Mouse (Mus musculus): ENCODE measurements around the gene Vps51. TPM values are rescaled to one million over a fixed set of nuclear protein-coding genes. Genes with fewer than 3 reads are reported as not detected.

Gene Vps51
- 45.1 and 50.2 TPM in 2 replicates for polyA plus RNA-seq (2016; fragmentation: Nextera tagmentation; extraction: Ambion mirVana)

DNA sequence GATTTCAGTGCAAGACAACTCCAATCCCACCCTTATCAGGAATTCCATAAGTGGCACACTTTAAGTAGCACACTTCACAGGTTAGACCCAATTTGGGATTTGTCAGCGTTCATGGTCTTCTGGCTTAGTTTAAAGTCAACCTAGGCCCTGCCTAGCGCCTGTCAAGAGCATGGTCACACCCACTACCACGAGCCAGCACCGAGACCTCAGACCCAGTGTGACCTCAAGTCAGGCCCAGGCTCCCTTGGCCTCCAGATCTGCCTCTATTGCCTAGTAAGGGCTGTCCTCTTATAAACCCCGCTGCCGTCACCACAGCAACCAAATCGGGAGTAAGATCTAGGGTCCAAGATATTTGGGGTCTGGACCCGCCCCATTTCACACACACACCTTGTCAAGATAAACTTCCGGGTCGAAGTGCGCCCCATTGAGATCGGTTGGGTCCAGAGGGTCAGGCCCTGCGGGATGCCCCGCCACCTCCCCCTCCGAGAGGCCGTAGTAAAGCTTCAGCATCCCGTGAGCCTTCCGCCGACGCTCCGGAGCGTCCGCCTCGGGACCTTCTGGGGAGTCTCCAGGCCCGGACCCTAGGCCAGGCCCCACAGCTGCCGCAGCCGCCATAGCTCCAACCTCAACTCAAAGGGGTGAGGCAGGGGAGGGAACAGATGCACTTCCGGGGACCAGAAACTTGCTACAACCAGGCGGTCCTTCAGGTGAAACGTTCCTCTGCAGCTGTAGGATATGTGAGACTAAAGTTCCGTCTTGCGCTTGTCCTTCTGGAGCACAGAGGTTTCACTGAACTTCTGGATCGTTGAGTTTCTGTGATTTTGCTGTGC lies at the start of gene Vps51:
Vps51 (minus strand) TSS at position 668 of the 830 bp plus-strand sequence.
- peak within 1 kb of the TSS; percentile 67 for H3K27ac ChIP-seq (ENCODE audit: poor library complexity, severe bottlenecking)
- peak within 1 kb of the TSS; percentile 79 for H3K4me3 ChIP-seq
- peaks cover 54% of the 10 kb centered on the region for H3K36me3 ChIP-seq
- no peaks in the 10 kb centered on the region for H3K27me3 ChIP-seq (replicated peaks)
- ATAC-seq (ENCODE audit: insufficient number of reproducible peaks, low FRiP score): peak; percentile 79
- peak within 1 kb of the TSS; percentile 85 for H3K4me2 ChIP-seq
- H3K9me3 ChIP-seq (replicated peaks): no peaks in the 10 kb centered on the region
- H3K4me1 ChIP-seq (replicated peaks): peaks cover 8% of the 10 kb centered on the region
- peak within 1 kb of the TSS; percentile 79 for H3K9ac ChIP-seq
- WGBS: 1% methylated on average over 33 of the region's 33 CpGs

DNA sequence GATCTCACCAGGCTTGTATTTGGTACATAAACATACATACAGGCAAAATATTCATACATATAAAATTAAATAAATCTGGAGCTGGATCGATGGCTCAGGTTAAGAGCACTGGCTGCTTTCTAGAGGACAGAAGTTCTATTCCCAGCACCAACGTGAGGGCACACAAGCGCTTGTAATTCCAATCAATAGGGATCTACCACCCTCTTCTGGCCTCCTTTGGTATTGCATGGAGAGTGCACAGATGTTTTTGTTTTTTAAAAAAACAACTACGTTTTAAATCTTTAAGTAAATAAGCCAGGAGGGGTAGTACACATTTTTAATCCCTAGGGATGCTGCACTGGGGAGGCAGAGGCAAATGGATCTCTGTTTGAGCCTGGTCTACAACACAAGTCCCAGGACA lies 49.3 kb upstream of the Vps51 start:
- WGBS: 21% methylated on average over 4 of the region's 4 CpGs
- no peak overlapping the region for H3K4me2 ChIP-seq
- no peak for ATAC-seq (ENCODE audit: insufficient number of reproducible peaks, low FRiP score)

GRCm38 (mm10) chr19:6124898-6125297 lies 47.9 kb upstream of the Vps51 start:
- ATAC-seq (ENCODE audit: insufficient number of reproducible peaks, low FRiP score): no peak
- Histone ChIP-seq H3K27me3 (replicated peaks) (no peaks in the 10 kb centered on the region), H3K9me3 (replicated peaks) (no peaks in the 10 kb centered on the region), H3K27ac (ENCODE audit: poor library complexity, severe bottlenecking) (no peak overlapping the region), H3K4me2 (no peak overlapping the region), H3K9ac (no peak overlapping the region), H3K36me3 (peaks cover 16% of the 10 kb centered on the region; the same call in 1 of the 2 replicates), H3K4me1 (replicated peaks) (peaks cover 5% of the 10 kb centered on the region), H3K4me3 (no peak overlapping the region)
- WGBS: 67% methylated on average over 2 of the region's 2 CpGs

More for the DNA sequence above, 49.3 kb upstream of the Vps51 start:
- Histone ChIP-seq H3K36me3 (peaks cover 7% of the 10 kb centered on the region; the same call in 1 of the 2 replicates), H3K4me3 (no peak overlapping the region), H3K4me1 (replicated peaks) (peaks cover 5% of the 10 kb centered on the region), H3K9me3 (replicated peaks) (no peaks in the 10 kb centered on the region), H3K9ac (no peak overlapping the region), H3K27me3 (replicated peaks) (no peaks in the 10 kb centered on the region), H3K27ac (ENCODE audit: poor library complexity, severe bottlenecking) (no peak overlapping the region)

DNA sequence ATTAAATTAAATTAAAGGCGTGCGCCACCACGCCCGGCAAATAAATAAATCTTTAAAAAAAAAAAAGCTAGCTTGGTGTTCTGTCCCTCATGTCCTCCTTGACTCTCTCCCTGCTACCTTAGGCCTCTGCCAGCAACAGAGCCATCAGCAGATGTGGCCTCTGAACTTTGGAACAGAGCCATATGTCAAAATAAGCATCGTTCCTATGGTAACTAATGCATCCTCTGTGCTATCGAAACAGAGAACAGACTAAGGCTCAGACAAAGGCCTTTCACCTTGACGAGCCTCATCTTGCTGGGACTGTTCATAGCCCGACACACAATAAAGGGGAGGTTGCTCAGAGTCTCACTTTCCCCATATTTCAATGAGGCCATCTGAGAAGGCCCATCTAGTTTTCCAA lies 46.3 kb upstream of the Vps51 start:
- 83% methylated on average over 8 of the region's 8 CpGs for WGBS
- no peaks in the 10 kb centered on the region for H3K9me3 ChIP-seq (replicated peaks)
- H3K27ac ChIP-seq (ENCODE audit: poor library complexity, severe bottlenecking): no peak overlapping the region
- H3K9ac ChIP-seq: no peak overlapping the region
- H3K4me2 ChIP-seq: no peak overlapping the region
- H3K27me3 ChIP-seq (replicated peaks): no peaks in the 10 kb centered on the region
- no peak overlapping the region for H3K4me3 ChIP-seq
- ATAC-seq (ENCODE audit: insufficient number of reproducible peaks, low FRiP score): no peak
- peaks cover 16% of the 10 kb centered on the region; the same call in 1 of the 2 replicates for H3K36me3 ChIP-seq
- H3K4me1 ChIP-seq (replicated peaks): peaks cover 11% of the 10 kb centered on the region

- H3K27me3 ChIP-seq (replicated peaks): no peaks in the 10 kb centered on the region
- H3K4me1 ChIP-seq (replicated peaks): peaks cover 16% of the 10 kb centered on the region
- peak overlapping the region; percentile 37; the same call in 1 of the 2 replicates for H3K9ac ChIP-seq
- WGBS: 22% methylated on average over 16 of the region's 19 CpGs
- peak overlapping the region; percentile 38 for H3K4me2 ChIP-seq
- H3K4me3 ChIP-seq: no peak overlapping the region
- no peaks in the 10 kb centered on the region for H3K9me3 ChIP-seq (replicated peaks)
- peaks cover 16% of the 10 kb centered on the region; the same call in 1 of the 2 replicates for H3K36me3 ChIP-seq
- no peak overlapping the region for H3K27ac ChIP-seq (ENCODE audit: poor library complexity, severe bottlenecking)
- ATAC-seq (ENCODE audit: insufficient number of reproducible peaks, low FRiP score): no peak
These were observed 44.7 kb upstream of the Vps51 start for GRCm38 (mm10) chr19:6121761-6122160.

DNA sequence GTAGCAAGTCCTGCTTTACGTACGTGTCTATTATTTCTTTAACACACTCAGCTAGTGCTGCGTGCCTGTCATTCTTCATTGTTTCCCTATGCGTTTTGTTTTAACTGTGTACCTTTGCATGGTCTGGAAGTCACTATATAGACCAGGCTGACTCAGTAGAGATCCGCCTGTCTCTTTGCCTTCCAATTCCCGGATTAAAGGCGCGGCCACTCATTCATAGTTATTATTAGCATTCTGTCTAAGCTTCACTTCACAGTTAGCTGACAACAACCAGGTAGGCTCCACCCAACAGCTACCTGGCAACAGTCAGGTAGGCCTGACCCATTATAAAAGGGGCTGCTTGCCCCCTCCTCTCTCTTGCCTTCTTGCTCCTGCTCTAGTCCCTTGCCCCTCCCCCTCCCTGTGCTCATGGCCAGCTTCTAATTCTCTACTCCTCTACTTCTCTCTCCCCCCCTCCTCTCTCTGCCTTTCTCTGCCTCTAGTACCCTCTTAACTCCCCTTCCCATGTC lies 41.7 kb upstream of the Vps51 start:
- Histone ChIP-seq H3K27ac (ENCODE audit: poor library complexity, severe bottlenecking) (peak overlapping the region; percentile 92), H3K9ac (peak overlapping the region; percentile 86), H3K27me3 (replicated peaks) (no peaks in the 10 kb centered on the region), H3K36me3 (peaks cover 39% of the 10 kb centered on the region), H3K4me3 (peak overlapping the region; percentile 70), H3K4me2 (peak overlapping the region; percentile 77), H3K4me1 (replicated peaks) (peaks cover 25% of the 10 kb centered on the region), H3K9me3 (replicated peaks) (no peaks in the 10 kb centered on the region)
- peak; percentile 1; the same call in 1 of the 2 replicates for ATAC-seq (ENCODE audit: insufficient number of reproducible peaks, low FRiP score)
- WGBS: 2% methylated on average over 8 of the region's 8 CpGs

GRCm38 (mm10) chr19:6117986-6118676 lies 41.1 kb upstream of the Vps51 start, which contains the start of gene Sac3d1:
Gene Sac3d1 (minus strand): TSS chr19:6118650.
- peaks cover 38% of the 10 kb centered on the region for H3K36me3 ChIP-seq
- H3K4me3 ChIP-seq: peak within 1 kb of the TSS; percentile 70
- under 1% methylated on average over 77 of the region's 77 CpGs for WGBS
- peaks cover 25% of the 10 kb centered on the region for H3K4me1 ChIP-seq (replicated peaks)
- no peaks in the 10 kb centered on the region for H3K27me3 ChIP-seq (replicated peaks)
- peak within 1 kb of the TSS; percentile 92 for H3K27ac ChIP-seq (ENCODE audit: poor library complexity, severe bottlenecking)
- peak within 1 kb of the TSS; percentile 86 for H3K9ac ChIP-seq
- H3K9me3 ChIP-seq (replicated peaks): no peaks in the 10 kb centered on the region
- peak within 1 kb of the TSS; percentile 77 for H3K4me2 ChIP-seq
- peak; percentile 85 for ATAC-seq (ENCODE audit: insufficient number of reproducible peaks, low FRiP score)

GRCm38 (mm10) chr19:6117346-6117985 lies 40.4 kb upstream of the Vps51 start:
- Histone ChIP-seq H3K36me3 (peaks cover 42% of the 10 kb centered on the region), H3K4me1 (replicated peaks) (peaks cover 25% of the 10 kb centered on the region), H3K9ac (peak overlapping the region; percentile 86), H3K27ac (ENCODE audit: poor library complexity, severe bottlenecking) (peak overlapping the region; percentile 92), H3K4me2 (peak overlapping the region; percentile 77), H3K9me3 (replicated peaks) (no peaks in the 10 kb centered on the region), H3K27me3 (replicated peaks) (no peaks in the 10 kb centered on the region), H3K4me3 (peak overlapping the region; percentile 70)
- no peak for ATAC-seq (ENCODE audit: insufficient number of reproducible peaks, low FRiP score)
- 5% methylated on average over 32 of the region's 32 CpGs for WGBS

- H3K9me3 ChIP-seq (replicated peaks): no peaks in the 10 kb centered on the region
- no peak overlapping the region for H3K27ac ChIP-seq (ENCODE audit: poor library complexity, severe bottlenecking)
- WGBS: 86% methylated on average over 15 of the region's 15 CpGs
- no peak for ATAC-seq (ENCODE audit: insufficient number of reproducible peaks, low FRiP score)
- H3K9ac ChIP-seq: 0 out of 2 replicates have a peak overlapping the region, but pooled peaks have one; percentile 49
- no peaks in the 10 kb centered on the region for H3K27me3 ChIP-seq (replicated peaks)
- H3K36me3 ChIP-seq: peaks cover 41% of the 10 kb centered on the region
- H3K4me1 ChIP-seq (replicated peaks): peaks cover 20% of the 10 kb centered on the region
- 0 out of 2 replicates have a peak overlapping the region, but pooled peaks have one; percentile 70 for H3K4me3 ChIP-seq
- peak overlapping the region; percentile 77 for H3K4me2 ChIP-seq
These were observed 39.3 kb upstream of the Vps51 start for GRCm38 (mm10) chr19:6116113-6116850.

GRCm38 (mm10) chr19:6113116-6113515 lies 36.1 kb upstream of the Vps51 start:
- H3K9me3 ChIP-seq (replicated peaks): no peaks in the 10 kb centered on the region
- 70% methylated on average over 6 of the region's 6 CpGs for WGBS
- no peak overlapping the region for H3K27ac ChIP-seq (ENCODE audit: poor library complexity, severe bottlenecking)
- no peak overlapping the region for H3K4me3 ChIP-seq
- no peak overlapping the region for H3K4me2 ChIP-seq
- H3K9ac ChIP-seq: no peak overlapping the region
- no peaks in the 10 kb centered on the region for H3K27me3 ChIP-seq (replicated peaks)
- H3K4me1 ChIP-seq (replicated peaks): peaks cover 15% of the 10 kb centered on the region
- ATAC-seq (ENCODE audit: insufficient number of reproducible peaks, low FRiP score): no peak
- peaks cover 32% of the 10 kb centered on the region for H3K36me3 ChIP-seq
